7 mouse cellular contexts compared by ENCODE assay signal in genomic region chr4:127125834-127126463, GRCm38 (mm10). TPM values are rescaled to one million over a fixed set of nuclear protein-coding genes. Genes with fewer than 3 reads are reported as not detected.
A peak's percentile ranks its signal among the peaks of the same experiment; 100 is the strongest.
DNase-seq lines count a peak whose midpoint lies in the region; ATAC-seq lines count a peak whose summit lies in the region.

No protein-coding gene starts in this region.

- H3K4me1 ChIP-seq in embryonic facial prominence, embryonic 11.5 days (ENCODE audit: control insufficient read depth, insufficient read depth, low read length), result no peaks in the 10 kb centered on the region
- H3K4me1 ChIP-seq in limb, embryonic 10.5 days, result peaks cover 24% of the 10 kb centered on the region
- H3K4me1 ChIP-seq in midbrain, embryonic 13.5 days (replicated peaks), result peaks cover 13% of the 10 kb centered on the region

- no peaks in the 10 kb centered on the region for H3K36me3 ChIP-seq in embryonic facial prominence, embryonic 11.5 days (replicated peaks; ENCODE audit: control insufficient read depth, insufficient read depth, low read depth, low read length)
- H3K36me3 ChIP-seq in limb, embryonic 10.5 days, result peaks cover 15% of the 10 kb centered on the region
- H3K36me3 ChIP-seq in midbrain, embryonic 13.5 days, result peaks cover 20% of the 10 kb centered on the region

- no peaks in the 10 kb centered on the region for H3K9me3 ChIP-seq in embryonic facial prominence, embryonic 11.5 days (replicated peaks; ENCODE audit: control insufficient read depth, low read length)
- no peaks in the 10 kb centered on the region for H3K9me3 ChIP-seq in limb, embryonic 10.5 days (replicated peaks)
- no peaks in the 10 kb centered on the region for H3K9me3 ChIP-seq in midbrain, embryonic 13.5 days

- under 1% methylated on average over 35 of the region's 35 CpGs for WGBS in embryonic facial prominence, embryonic 11.5 days
- 2% methylated on average over 35 of the region's 35 CpGs for WGBS in limb, embryonic 10.5 days
- WGBS in midbrain, embryonic 13.5 days, result 1% methylated on average over 35 of the region's 35 CpGs

- H3K4me3 ChIP-seq in embryonic facial prominence, embryonic 11.5 days (ENCODE audit: low read depth, low read length), result peak overlapping the region; percentile 58
- peak overlapping the region; percentile 72 for H3K4me3 ChIP-seq in limb, embryonic 10.5 days
- H3K4me3 ChIP-seq in midbrain, embryonic 13.5 days (replicated peaks), result peak overlapping the region; percentile 66

- peak; percentile 96 for DNase-seq in adrenal gland, postnatal 14 days
- peak; percentile 94 for DNase-seq in embryonic facial prominence, embryonic 11.5 days (ENCODE audit: low spot score)
- DNase-seq in kidney, adult 11 months, result peak; percentile 75
- peak; percentile 91 for DNase-seq in limb, embryonic 10.5 days (ENCODE audit: low spot score)
- DNase-seq in spleen, adult 18-20 months, result peak; percentile 81 to 89

- peak overlapping the region; percentile 65 for H3K9ac ChIP-seq in embryonic facial prominence, embryonic 11.5 days (replicated peaks; ENCODE audit: low read length)
- peak overlapping the region; percentile 82 for H3K9ac ChIP-seq in midbrain, embryonic 13.5 days (replicated peaks)

- H3K27ac ChIP-seq in embryonic facial prominence, embryonic 11.5 days (replicated peaks; ENCODE audit: low read depth, low read length), result no peak overlapping the region
- H3K27ac ChIP-seq in limb, embryonic 10.5 days, result peak overlapping the region; percentile 83
- H3K27ac ChIP-seq in midbrain, embryonic 13.5 days, result peak overlapping the region; percentile 65

- no peaks in the 10 kb centered on the region for H3K27me3 ChIP-seq in embryonic facial prominence, embryonic 11.5 days (ENCODE audit: control insufficient read depth, insufficient read depth, low read length)
- no peaks in the 10 kb centered on the region for H3K27me3 ChIP-seq in limb, embryonic 10.5 days (ENCODE audit: low read depth, poor library complexity, severe bottlenecking)
- H3K27me3 ChIP-seq in midbrain, embryonic 13.5 days, result no peaks in the 10 kb centered on the region

- peak overlapping the region; percentile 46 for H3K4me2 ChIP-seq in embryonic facial prominence, embryonic 11.5 days (ENCODE audit: low read depth, low read length)
- peak overlapping the region; percentile 78 for H3K4me2 ChIP-seq in midbrain, embryonic 13.5 days (replicated peaks)

- peak; percentile 95 for ATAC-seq in embryonic facial prominence, embryonic 11.5 days (replicated peaks; ENCODE audit: insufficient number of reproducible peaks, low FRiP score, low TSS enrichment, low read depth)
- peak; percentile 99 for ATAC-seq in granulocyte monocyte progenitor cell, adult 5-6 weeks (replicated peaks; ENCODE audit: poor library complexity, severe bottlenecking)
- ATAC-seq in midbrain, embryonic 13.5 days, result peak; percentile 95

RNA-seq across cellular contexts. Expression of gene Tmem35b, which starts 2.5 kb away (rescaled TPM):
- 11.1 and 12.2 TPM in 2 replicates for total RNA-seq in adrenal gland, postnatal 14 days (2021)
- polyA plus RNA-seq in embryonic facial prominence, embryonic 11.5 days (2014; fragmentation: Nextera tagmentation; extraction: Ambion mirVana), result 13.3 and 15.8 TPM in 2 replicates
- 13.4 and 16.3 TPM in 2 replicates for total RNA-seq in granulocyte monocyte progenitor cell, adult 5-6 weeks (2014; fragmentation: Nextera tagmentation)
- total RNA-seq in granulocyte monocyte progenitor cell, adult 5-6 weeks (2017), result 7.2 and 9.2 TPM in 2 replicates
- 9.5 and 10.6 TPM in 2 replicates for polyA plus RNA-seq in limb, embryonic 10.5 days (2016; fragmentation: Nextera tagmentation; extraction: Ambion mirVana)
- 20.3 and 21.4 TPM in 2 replicates for polyA plus RNA-seq in midbrain, embryonic 13.5 days (2015; fragmentation: Nextera tagmentation; extraction: Ambion mirVana)

RNA-seq across cellular contexts. Expression of gene Dlgap3, which starts 43.1 kb away (rescaled TPM):
- 6.7 and 6.8 TPM in 2 replicates for total RNA-seq in adrenal gland, postnatal 14 days (2021)
- polyA plus RNA-seq in embryonic facial prominence, embryonic 11.5 days (2014; fragmentation: Nextera tagmentation; extraction: Ambion mirVana), result 1.4 and 1.8 TPM in 2 replicates
- not detected in 2 replicates for total RNA-seq in granulocyte monocyte progenitor cell, adult 5-6 weeks (2014; fragmentation: Nextera tagmentation)
- total RNA-seq in granulocyte monocyte progenitor cell, adult 5-6 weeks (2017), result 0.04 TPM in 1 of 2 replicates, not detected in the other
- 0.16 and 0.21 TPM in 2 replicates for polyA plus RNA-seq in limb, embryonic 10.5 days (2016; fragmentation: Nextera tagmentation; extraction: Ambion mirVana)
- 7.2 and 10.1 TPM in 2 replicates for polyA plus RNA-seq in midbrain, embryonic 13.5 days (2015; fragmentation: Nextera tagmentation; extraction: Ambion mirVana)

RNA-seq across cellular contexts. Expression of gene Zmym6, which starts 48.8 kb away (rescaled TPM):
- 13.6 and 14.5 TPM in 2 replicates for total RNA-seq in adrenal gland, postnatal 14 days (2021)
- polyA plus RNA-seq in embryonic facial prominence, embryonic 11.5 days (2014; fragmentation: Nextera tagmentation; extraction: Ambion mirVana), result 27.0 and 27.7 TPM in 2 replicates
- 14.4 and 20.7 TPM in 2 replicates for total RNA-seq in granulocyte monocyte progenitor cell, adult 5-6 weeks (2014; fragmentation: Nextera tagmentation)
- total RNA-seq in granulocyte monocyte progenitor cell, adult 5-6 weeks (2017), result 12.4 and 16.5 TPM in 2 replicates
- 18.4 and 23.2 TPM in 2 replicates for polyA plus RNA-seq in limb, embryonic 10.5 days (2016; fragmentation: Nextera tagmentation; extraction: Ambion mirVana)
- 33.9 and 34.5 TPM in 2 replicates for polyA plus RNA-seq in midbrain, embryonic 13.5 days (2015; fragmentation: Nextera tagmentation; extraction: Ambion mirVana)
